Mouse (Mus musculus) thymus, postnatal 4 days (tissue): Measurements from ENCODE around the gene Cirbp.

Experiments used
- DNase-seq: peaks from one replicate; pipeline ENCODE4 v3.0.0; 2021

Cirbp gene

GRCm38 (mm10) chr10:80165392-80166128 lies at the start of gene Cirbp:
Gene Cirbp, plus strand, starts transcription at chr10:80165985.
- peak; percentile 33 for DNase-seq

GRCm38 (mm10) chr10:80116563-80116926 lies 49.2 kb upstream of the Cirbp start:
- DNase-seq = peak; percentile 60

- peak; percentile 37 for DNase-seq
Observed at GRCm38 (mm10) chr10:80116927-80117691, 48.7 kb upstream of the Cirbp start.

- peak; percentile 47 for DNase-seq
Observed at GRCm38 (mm10) chr10:80117736-80118135, 48.0 kb upstream of the Cirbp start.

- no peak for DNase-seq
Observed at GRCm38 (mm10) chr10:80118552-80118951, 47.2 kb upstream of the Cirbp start.

GRCm38 (mm10) chr10:80120146-80120545 lies 45.6 kb upstream of the Cirbp start:
- DNase-seq = no peak

- no peak for DNase-seq
Observed at GRCm38 (mm10) chr10:80121639-80122038, 44.1 kb upstream of the Cirbp start.

GRCm38 (mm10) chr10:80123932-80124562 lies 41.7 kb upstream of the Cirbp start:
- DNase-seq = no peak

GRCm38 (mm10) chr10:80127920-80128319 lies 37.9 kb upstream of the Cirbp start:
- no peak for DNase-seq

- no peak for DNase-seq
Observed at GRCm38 (mm10) chr10:80129846-80130245, 35.9 kb upstream of the Cirbp start.

- DNase-seq = no peak
Observed at GRCm38 (mm10) chr10:80130403-80131031, 35.3 kb upstream of the Cirbp start.

- DNase-seq = no peak
Observed at GRCm38 (mm10) chr10:80131316-80131951, 34.4 kb upstream of the Cirbp start.

- no peak for DNase-seq
Observed at GRCm38 (mm10) chr10:80131952-80132350, 33.8 kb upstream of the Cirbp start.

- DNase-seq = peak; percentile 55
Observed at GRCm38 (mm10) chr10:80133226-80133849, 32.4 kb upstream of the Cirbp start.

GRCm38 (mm10) chr10:80134421-80134820 lies 31.4 kb upstream of the Cirbp start:
- no peak for DNase-seq

GRCm38 (mm10) chr10:80135161-80135560 lies 30.6 kb upstream of the Cirbp start:
- no peak for DNase-seq

GRCm38 (mm10) chr10:80135641-80136040 lies 30.1 kb upstream of the Cirbp start:
- no peak for DNase-seq

- DNase-seq = peak; percentile 35
Observed at GRCm38 (mm10) chr10:80136179-80136951, 29.4 kb upstream of the Cirbp start.

GRCm38 (mm10) chr10:80136952-80137625 lies 28.7 kb upstream of the Cirbp start:
- peak; percentile 63 for DNase-seq

GRCm38 (mm10) chr10:80137626-80138552 lies 27.9 kb upstream of the Cirbp start:
- DNase-seq = peak; percentile 34
